Mouse (Mus musculus) thymus, adult 2 months (tissue): ENCODE results near the gene Sycp2. TPM values are rescaled to one million over a fixed set of nuclear protein-coding genes. Genes with fewer than 3 reads are reported as not detected.

Experiments
- DNase-seq: peaks from one replicate; pipeline ENCODE4 v3.0.0; 2021
- H3K27ac ChIP-seq: fragments of 200-500 bp; 2 replicates; pipeline ENCODE4 v1.5.1; 2012; ENCODE audit warnings: low read length, control low read depth; ENCODE audit not compliant: control insufficient read depth, insufficient read depth
- H3K27me3 ChIP-seq: fragments of 200-500 bp; 2 replicates; pipeline ENCODE4 v1.6.1; 2012; ENCODE audit warnings: mild to moderate bottlenecking, low read length, moderate library complexity, mixed read lengths; ENCODE audit not compliant: control insufficient read depth, insufficient read depth
- H3K36me3 ChIP-seq: fragments of 200-500 bp; 2 replicates; pipeline ENCODE4 v1.6.1; 2012; ENCODE audit warnings: mild to moderate bottlenecking, low read length, moderate library complexity; ENCODE audit not compliant: control insufficient read depth, insufficient read depth
- H3K4me1 ChIP-seq: fragments of 200-500 bp; replicated peaks from 2 replicates; pipeline ENCODE4 v1.6.1; 2012; ENCODE audit warnings: low read length; ENCODE audit not compliant: control insufficient read depth, insufficient read depth
- H3K4me3 ChIP-seq: fragments of 200-500 bp; 2 replicates; pipeline ENCODE4 v1.5.1; 2012; ENCODE audit warnings: mild to moderate bottlenecking, low read length, control low read depth, moderate library complexity; ENCODE audit not compliant: control insufficient read depth, insufficient read depth
- CTCF ChIP-seq: fragments of 200-500 bp; IDR thresholded peaks from 2 replicates; pipeline ENCODE4 v1.5.1; 2012; ENCODE audit warnings: mild to moderate bottlenecking, control low read depth, low read length, moderate library complexity, borderline replicate concordance; ENCODE audit not compliant: control insufficient read depth, poor library complexity, insufficient read depth; ENCODE audit errors: extremely low read depth
- POLR2A ChIP-seq: fragments of 200-500 bp; IDR thresholded peaks from 2 replicates; pipeline ENCODE4 v1.6.1; 2012; ENCODE audit warnings: mild to moderate bottlenecking, low read length, control low read depth, moderate library complexity; ENCODE audit not compliant: control insufficient read depth, poor library complexity, insufficient read depth; ENCODE audit errors: extremely low read depth
- WGBS: fragments of 180-500 bp; shearing (Covaris S2); methylation state at CpG from one replicate; pipeline ENCODE4 v1.1.7; 2018; 5-methylcytosine and 5-hydroxymethylcytosine counted together
- polyA plus RNA-seq: library from polyadenylated mRNA; depleted of rRNA; stranded (reverse); fragments of >200 nt; gene quantifications from 2 replicates; pipeline ENCODE4 v1.2.3, GENCODE M21; 2012

Sycp2 gene
- polyA plus RNA-seq, 1 experiment = not detected

- DNase-seq = no peak
- H3K27me3 ChIP-seq = no peaks in the 10 kb centered on the region
- TF ChIP-seq CTCF (no peak), POLR2A (no peak)
- H3K4me1 ChIP-seq = no peaks in the 10 kb centered on the region
- H3K4me3 ChIP-seq = no peak overlapping the region
- WGBS = 28% methylated on average over 5 of the region's 5 CpGs
- H3K36me3 ChIP-seq = no peaks in the 10 kb centered on the region
- H3K27ac ChIP-seq = no peak overlapping the region
Observed at GRCm38 (mm10) chr2:178326750-178327465, 80.6 kb downstream of the Sycp2 start.

DNA sequence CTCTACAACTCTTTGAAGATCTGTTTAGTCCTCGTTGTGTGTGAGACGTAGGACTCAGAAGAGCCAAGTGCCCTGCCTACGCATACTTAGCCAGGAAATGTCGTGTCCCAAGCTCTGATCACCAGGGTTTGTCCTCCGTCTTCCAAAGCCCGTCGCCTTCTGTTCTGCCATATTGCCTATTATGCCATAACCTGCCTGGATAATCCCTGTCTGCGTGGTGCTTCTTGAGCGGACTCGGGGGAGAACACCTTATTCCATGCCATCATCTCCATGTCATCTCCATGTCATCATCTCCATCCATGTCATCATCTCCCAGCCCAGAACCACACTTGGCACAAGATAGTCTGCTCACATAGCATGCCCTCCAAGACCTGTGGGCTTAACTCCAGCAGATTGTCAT is 81.4 kb downstream of the Sycp2 start:
- Histone ChIP-seq H3K4me1 (no peaks in the 10 kb centered on the region), H3K36me3 (no peaks in the 10 kb centered on the region), H3K27ac (no peak overlapping the region), H3K4me3 (no peak overlapping the region), H3K27me3 (no peaks in the 10 kb centered on the region)
- no peak for DNase-seq
- 95% methylated on average over 10 of the region's 10 CpGs for WGBS
- TF ChIP-seq CTCF = no peak
- TF ChIP-seq POLR2A = no peak

GRCm38 (mm10) chr2:178324818-178325217 is 82.7 kb downstream of the Sycp2 start:
- no peaks in the 10 kb centered on the region for H3K27me3 ChIP-seq

GRCm38 (mm10) chr2:178324410-178324809 is 83.1 kb downstream of the Sycp2 start:
- H3K4me1 ChIP-seq = no peaks in the 10 kb centered on the region
- 90% methylated on average over 3 of the region's 3 CpGs for WGBS
- H3K27me3 ChIP-seq = no peaks in the 10 kb centered on the region
- no peak for DNase-seq
- H3K27ac ChIP-seq = no peak overlapping the region
- no peaks in the 10 kb centered on the region for H3K36me3 ChIP-seq
- no peak overlapping the region for H3K4me3 ChIP-seq
- TF ChIP-seq CTCF (no peak), POLR2A (no peak)

More at GRCm38 (mm10) chr2:178324818-178325217, 82.7 kb downstream of the Sycp2 start:
- H3K27ac ChIP-seq = no peak overlapping the region
- H3K4me3 ChIP-seq = no peak overlapping the region
- H3K36me3 ChIP-seq = no peaks in the 10 kb centered on the region
- TF ChIP-seq POLR2A = no peak
- no peak for TF ChIP-seq CTCF
- no peak for DNase-seq
- 76% methylated on average over 4 of the region's 4 CpGs for WGBS
- H3K4me1 ChIP-seq = no peaks in the 10 kb centered on the region

- H3K4me1 ChIP-seq = no peaks in the 10 kb centered on the region
- H3K27me3 ChIP-seq = no peaks in the 10 kb centered on the region
- DNase-seq = no peak
- no peak overlapping the region for H3K4me3 ChIP-seq
- TF ChIP-seq POLR2A (no peak), CTCF (no peak)
- H3K36me3 ChIP-seq = no peaks in the 10 kb centered on the region
- WGBS = 86% methylated on average over 10 of the region's 10 CpGs
- no peak overlapping the region for H3K27ac ChIP-seq
Observed at GRCm38 (mm10) chr2:178321271-178321670, 86.2 kb downstream of the Sycp2 start.

GRCm38 (mm10) chr2:178319766-178320165 is 87.7 kb downstream of the Sycp2 start:
- Histone ChIP-seq H3K36me3 (no peaks in the 10 kb centered on the region), H3K4me3 (no peak overlapping the region), H3K4me1 (no peaks in the 10 kb centered on the region), H3K27ac (no peak overlapping the region), H3K27me3 (no peaks in the 10 kb centered on the region)
- 85% methylated on average over 7 of the region's 7 CpGs for WGBS
- no peak for TF ChIP-seq POLR2A
- no peak for DNase-seq

- no peak overlapping the region for H3K4me3 ChIP-seq
- DNase-seq = no peak
- no peak overlapping the region for H3K27ac ChIP-seq
- WGBS = 91% methylated on average over 1 of the region's 1 CpGs
- TF ChIP-seq POLR2A (no peak), CTCF (no peak)
- H3K4me1 ChIP-seq = no peaks in the 10 kb centered on the region
- no peaks in the 10 kb centered on the region for H3K36me3 ChIP-seq
- H3K27me3 ChIP-seq = no peaks in the 10 kb centered on the region
Observed at GRCm38 (mm10) chr2:178316281-178316680, 91.2 kb downstream of the Sycp2 start.
